ENCODE assay signal across 27 mouse cellular contexts in the genomic region with DNA sequence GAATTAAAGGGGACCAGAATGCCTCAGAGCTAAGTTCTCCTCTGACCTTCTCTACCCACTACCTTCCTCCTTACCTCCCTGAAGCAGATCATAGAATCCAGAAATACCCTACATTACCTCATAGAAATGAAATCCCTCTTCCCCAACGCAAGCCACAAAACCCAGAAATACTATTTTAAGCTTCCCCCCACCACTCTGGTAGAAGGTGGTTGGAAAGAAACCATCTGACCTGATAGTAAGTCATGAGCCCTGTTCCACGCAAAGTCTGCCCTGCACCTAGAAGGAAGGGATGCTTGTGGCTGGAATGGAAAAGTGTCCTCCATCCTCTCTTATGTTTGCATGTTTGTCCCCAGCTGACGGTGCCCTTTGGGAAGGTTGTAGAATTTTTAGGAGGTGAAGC.
"Had no signal": no experiment of that assay in that cellular context is flagged by ENCODE, and none has a peak within 500 bp of the region (broad histone marks: within the 10 kb centered on the region; RNA-seq: fewer than 3 reads in every experiment).

No protein-coding gene starts in this region.

- H3K36me3 ChIP-seq: heart, embryonic 13.5 days; heart, embryonic 15.5 days; hindbrain, embryonic 13.5 days; hindbrain, embryonic 15.5 days; kidney, embryonic 15.5 days; limb, embryonic 13.5 days; limb, embryonic 15.5 days; liver, embryonic 12.5 days had no signal

- H3K9ac ChIP-seq: heart, embryonic 13.5 days; heart, embryonic 15.5 days; hindbrain, embryonic 13.5 days; hindbrain, embryonic 15.5 days; kidney, embryonic 15.5 days; limb, embryonic 13.5 days; limb, embryonic 15.5 days; liver, embryonic 12.5 days; liver, embryonic 14.5 days had no signal

- H3K4me2 ChIP-seq: heart, embryonic 11.5 days; heart, embryonic 13.5 days; heart, embryonic 15.5 days; hindbrain, embryonic 13.5 days; hindbrain, embryonic 15.5 days; kidney, embryonic 15.5 days; limb, embryonic 13.5 days; limb, embryonic 15.5 days; liver, embryonic 12.5 days had no signal

- H3K4me1 ChIP-seq: hindbrain, embryonic 13.5 days; hindbrain, embryonic 15.5 days; kidney, embryonic 15.5 days; limb, embryonic 13.5 days; limb, embryonic 15.5 days; liver, embryonic 12.5 days had no signal

- H3K27ac ChIP-seq: gastrocnemius, adult 2 months; heart, adult 2 months; heart, embryonic 13.5 days; heart, embryonic 15.5 days; hindbrain, embryonic 13.5 days; hindbrain, embryonic 15.5 days; hindbrain, postnatal 0 days; kidney, embryonic 15.5 days; kidney, postnatal 0 days; layer of hippocampus, adult 2 months; left cerebral cortex, adult 2 months; limb, embryonic 13.5 days; limb, embryonic 15.5 days; liver, embryonic 12.5 days; liver, embryonic 14.5 days had no signal

- H3K4me3 ChIP-seq: gastrocnemius, adult 2 months; heart, adult 2 months; heart, embryonic 13.5 days; heart, embryonic 15.5 days; hindbrain, embryonic 13.5 days; hindbrain, embryonic 15.5 days; kidney, embryonic 15.5 days; layer of hippocampus, adult 2 months; left cerebral cortex, adult 2 months; limb, embryonic 13.5 days; limb, embryonic 15.5 days; liver, embryonic 12.5 days had no signal

- DNase-seq: gastrocnemius, adult 2 months; gastrocnemius, postnatal 14 days; gastrocnemius, postnatal 36 days; heart, adult 2 months; heart, postnatal 10 days; heart, postnatal 4 days; kidney, adult 11 months; kidney, adult 2 months; kidney, adult 9 months; kidney, postnatal 14 days; kidney, postnatal 4 days; left cerebral cortex, postnatal 4 days had no signal

- ATAC-seq: hindbrain, postnatal 0 days; intestine, embryonic 16.5 days; liver, embryonic 12.5 days had no signal

- H3K27me3 ChIP-seq: heart, embryonic 13.5 days; heart, embryonic 15.5 days; hindbrain, embryonic 13.5 days; hindbrain, embryonic 15.5 days; kidney, embryonic 15.5 days; limb, embryonic 13.5 days; limb, embryonic 15.5 days; liver, embryonic 12.5 days had no signal

- H3K9me3 ChIP-seq: heart, embryonic 13.5 days; heart, embryonic 15.5 days; hindbrain, embryonic 13.5 days; hindbrain, embryonic 15.5 days; kidney, embryonic 15.5 days; limb, embryonic 13.5 days; limb, embryonic 15.5 days; liver, embryonic 12.5 days had no signal
